Mouse (Mus musculus) liver, embryonic 14.5 days (tissue): ENCODE measurements around the gene Plekha5.

Experiments used
- CTCF ChIP-seq: IDR thresholded peaks from 2 replicates; pipeline ENCODE4 v1.5.1; 2016; ENCODE audit warnings: antibody characterized with exemption, low read depth, control low read depth
- EP300 ChIP-seq: IDR thresholded peaks from 2 replicates; pipeline ENCODE4 v1.6.1; 2016; ENCODE audit warnings: antibody characterized with exemption, low read depth

DNA sequence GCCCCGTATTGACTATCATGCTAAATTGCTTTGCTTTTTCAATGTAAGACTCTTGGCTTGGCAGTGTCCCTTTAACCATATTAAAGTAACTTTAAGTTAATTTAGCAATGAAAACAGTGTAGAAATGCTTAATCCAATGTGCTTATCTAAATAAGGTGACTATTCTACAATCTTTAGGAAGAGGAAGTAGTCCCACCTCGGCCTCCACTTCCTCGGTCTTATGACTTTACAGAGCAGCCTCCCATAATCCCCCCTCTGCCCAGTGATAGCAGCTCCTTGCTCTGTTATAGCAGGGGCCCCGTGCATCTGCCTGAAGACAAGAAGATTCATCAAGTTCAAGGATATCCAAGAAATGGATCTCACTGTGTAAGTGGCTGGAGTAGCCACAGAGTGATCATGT, 156.3 kb downstream of the Plekha5 start:
- no peak for TF ChIP-seq CTCF
- TF ChIP-seq EP300 = no peak
